Mouse (Mus musculus) liver, adult 2 months (tissue): ENCODE data around the gene Fbxo42.

Experiments used
- CTCF ChIP-seq: fragments of 200-500 bp; IDR thresholded peaks from 2 replicates; pipeline ENCODE4 v1.5.1; 2011; ENCODE audit warnings: low read depth, low read length, control low read depth
- POLR2A ChIP-seq: fragments of 200-500 bp; IDR thresholded peaks from 2 replicates; pipeline ENCODE4 v1.6.1; 2011; ENCODE audit warnings: low read length, control low read depth; ENCODE audit not compliant: insufficient read depth; ENCODE audit errors: extremely low read depth

DNA sequence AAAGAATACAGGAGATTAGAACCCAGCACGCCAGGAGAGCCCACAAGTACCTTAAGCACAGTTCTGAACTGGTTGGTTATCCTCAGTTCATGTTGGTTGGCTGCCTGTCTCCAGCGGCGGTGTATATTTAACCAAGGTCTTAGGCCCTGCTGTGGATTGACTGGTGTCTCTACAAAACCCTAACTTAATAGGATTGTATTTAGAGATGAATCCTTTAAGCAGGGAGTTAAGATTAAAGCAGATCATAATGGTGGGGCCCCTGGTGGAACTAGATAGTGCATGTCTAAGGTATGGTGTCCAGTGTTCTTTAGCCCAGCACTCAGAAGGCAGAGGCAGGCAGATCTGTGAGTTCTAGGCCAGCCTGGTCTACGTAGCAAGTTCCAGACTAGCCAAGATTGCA, 63.9 kb downstream of the Fbxo42 start:
- TF ChIP-seq POLR2A: no peak
- TF ChIP-seq CTCF: no peak
